Mouse (Mus musculus): ENCODE results near the gene Tas2r126. TPM values are rescaled to one million over a fixed set of nuclear protein-coding genes. Genes with fewer than 3 reads are reported as not detected.
"Not testable (repeated sequence)": the region's sequence is repeated elsewhere in the genome, so short reads cannot be mapped to it uniquely, and the experiment has no call there.

Tas2r126 gene
- total RNA-seq (2021) = not detected
- long read RNA-seq = 0 reads

DNA sequence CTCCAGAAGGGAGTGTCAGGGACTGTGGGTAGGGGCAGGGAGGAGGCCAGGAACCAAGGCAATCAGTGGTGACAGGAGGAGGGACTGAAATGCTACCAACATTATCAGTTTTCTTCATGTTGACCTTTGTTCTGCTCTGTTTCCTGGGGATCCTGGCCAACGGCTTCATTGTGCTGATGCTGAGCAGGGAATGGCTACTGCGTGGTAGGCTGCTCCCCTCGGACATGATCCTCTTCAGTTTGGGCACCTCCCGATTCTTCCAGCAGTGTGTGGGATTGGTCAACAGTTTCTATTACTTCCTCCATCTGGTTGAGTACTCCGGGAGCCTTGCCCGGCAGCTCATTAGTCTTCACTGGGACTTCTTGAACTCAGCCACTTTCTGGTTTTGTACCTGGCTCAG, at the start of gene Tas2r126:
Tas2r126 (plus strand) TSS at position 90 of the 400 bp plus-strand sequence.
- DNase-seq (ENCODE audit: low spot score in 2 of 2) = no peak

DNA sequence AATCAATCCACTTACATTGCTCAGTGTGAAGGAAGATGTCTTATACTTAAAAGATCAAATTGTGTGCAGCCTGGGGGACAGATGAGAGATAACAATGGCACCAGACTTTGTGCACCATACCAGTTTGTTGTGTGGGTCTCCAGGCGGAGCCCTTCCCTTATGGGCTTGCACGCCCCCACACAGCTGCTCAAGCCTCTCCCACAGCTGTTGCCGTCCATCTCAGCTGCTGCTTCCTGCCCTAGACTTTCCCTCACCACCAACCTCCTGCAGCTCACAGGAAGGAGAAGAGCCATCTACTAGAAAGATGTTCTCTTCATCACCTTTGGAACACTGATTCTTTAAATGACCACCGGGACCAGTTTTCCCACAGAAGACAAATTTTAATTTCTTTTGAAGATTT, 48.7 kb upstream of the Tas2r126 start:
- no peak for DNase-seq (ENCODE audit: low spot score in 2 of 2)

DNA sequence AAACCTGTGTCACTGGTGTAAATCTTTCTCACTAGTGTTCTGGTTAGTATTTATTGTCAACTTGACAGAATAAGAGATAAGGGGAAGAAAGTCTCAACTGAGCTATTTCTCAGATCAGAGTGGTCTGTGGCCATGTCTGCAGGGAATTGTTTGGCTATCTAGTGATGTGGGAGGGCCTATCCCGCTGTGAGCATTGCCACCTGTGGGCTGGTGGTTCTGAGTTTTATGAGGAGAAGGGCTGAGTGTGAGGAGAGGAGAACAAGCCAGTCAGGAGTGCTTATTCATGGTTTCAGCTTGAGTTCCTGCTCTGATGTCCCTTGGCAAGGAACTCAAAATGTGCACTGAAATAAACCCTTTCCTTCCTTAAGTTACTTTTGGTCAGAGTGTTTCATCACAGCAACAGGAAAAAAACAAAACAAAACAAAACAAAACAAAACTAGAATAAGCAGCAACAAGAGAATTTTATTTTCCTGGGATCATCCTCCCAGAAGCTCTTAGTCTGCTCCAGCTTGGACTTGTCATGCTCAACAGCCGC, 42.5 kb upstream of the Tas2r126 start:
- no peak for DNase-seq (ENCODE audit: low spot score in 2 of 2)

DNA sequence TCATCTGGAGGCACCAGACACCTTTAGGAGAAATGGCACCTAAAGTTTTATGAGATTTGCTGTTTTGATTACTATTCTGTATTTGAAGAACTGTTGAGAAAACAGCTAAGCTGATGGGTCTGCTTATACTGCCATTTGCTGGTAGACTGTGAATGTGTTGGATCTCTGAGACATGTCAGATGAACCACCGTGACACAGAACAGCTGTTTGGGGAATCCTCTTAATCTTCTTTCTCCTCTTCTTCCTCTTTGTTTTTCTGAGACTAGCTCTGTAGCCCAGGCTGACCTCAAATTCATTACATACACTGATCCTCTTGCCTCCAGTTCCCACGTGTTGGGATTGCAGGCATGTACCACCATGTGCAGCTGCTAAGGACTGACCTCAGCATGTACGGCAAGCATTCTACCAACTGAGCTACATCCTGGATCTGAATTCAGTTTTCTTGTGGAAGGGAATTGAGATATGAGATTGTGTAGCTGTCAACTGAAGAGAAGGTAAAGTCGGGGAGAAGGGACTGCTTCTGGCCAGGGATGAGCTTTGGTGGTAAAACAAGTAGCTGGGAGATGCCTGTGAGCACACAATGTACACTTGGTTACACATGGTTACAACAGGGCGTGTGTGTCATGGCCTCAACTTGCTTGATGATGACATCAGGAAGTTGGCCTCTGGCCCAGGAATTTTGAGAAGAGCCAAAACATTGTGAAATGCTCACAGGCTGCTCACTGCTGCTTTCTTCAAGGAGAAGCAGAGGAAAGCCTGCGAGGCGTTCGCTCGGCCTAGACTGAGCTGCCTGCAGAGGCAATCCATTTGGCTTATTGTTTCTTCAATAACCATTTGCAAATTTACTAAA, 38.1 kb upstream of the Tas2r126 start:
- DNase-seq (ENCODE audit: low spot score in 2 of 2) = peak in 1 of 2 experiments; percentile 50

DNA sequence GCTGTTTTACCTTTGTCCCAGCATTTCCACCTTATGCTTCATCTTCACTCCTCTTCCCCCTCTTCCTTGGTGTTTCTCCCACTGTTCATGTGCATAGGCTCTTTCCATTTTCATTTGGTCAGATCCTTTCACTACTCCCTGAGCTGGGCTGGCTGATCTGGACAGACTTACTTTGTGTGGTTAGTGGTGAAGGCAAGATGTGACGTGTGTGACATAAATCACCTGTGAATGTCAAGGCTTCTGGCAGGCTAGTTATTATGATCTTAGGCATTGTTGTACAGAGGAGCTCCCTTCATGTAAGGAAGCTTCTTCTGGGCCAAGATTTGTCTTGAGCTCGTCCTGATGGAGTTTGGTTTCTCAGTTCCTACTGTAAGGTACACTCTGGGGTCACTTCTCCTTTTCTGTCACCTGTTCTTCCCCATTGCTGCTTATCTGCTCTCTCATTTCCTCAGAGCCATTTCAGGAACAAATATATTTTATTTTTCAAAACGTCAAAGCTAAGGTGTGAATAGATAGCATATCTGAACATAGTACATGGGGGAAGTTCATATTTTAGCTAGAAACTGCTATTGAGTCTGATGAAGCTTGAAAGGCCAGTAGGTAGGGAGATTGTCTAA, 37.2 kb upstream of the Tas2r126 start:
- no peak for DNase-seq (ENCODE audit: low spot score in 2 of 2)

DNA sequence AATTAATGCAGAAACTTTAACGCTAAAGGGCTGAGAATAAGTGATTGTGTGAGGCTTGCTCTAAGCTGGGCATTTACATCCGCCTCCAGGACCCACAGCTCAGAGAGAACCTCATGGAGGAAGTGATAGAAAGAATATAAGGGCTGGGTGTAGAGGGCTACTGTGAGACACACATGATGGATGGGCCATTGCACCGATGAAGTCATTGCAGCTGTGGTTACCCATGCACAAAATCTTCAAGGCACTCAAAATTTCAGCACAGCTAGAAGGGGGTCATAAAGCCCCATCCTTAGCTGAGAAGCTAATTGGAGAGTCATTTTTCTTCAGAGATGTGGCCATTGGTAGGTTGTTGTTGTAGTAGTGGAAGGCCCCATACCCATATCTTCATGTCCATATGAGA, 36.0 kb upstream of the Tas2r126 start:
- DNase-seq (ENCODE audit: low spot score in 2 of 2) = no peak

DNA sequence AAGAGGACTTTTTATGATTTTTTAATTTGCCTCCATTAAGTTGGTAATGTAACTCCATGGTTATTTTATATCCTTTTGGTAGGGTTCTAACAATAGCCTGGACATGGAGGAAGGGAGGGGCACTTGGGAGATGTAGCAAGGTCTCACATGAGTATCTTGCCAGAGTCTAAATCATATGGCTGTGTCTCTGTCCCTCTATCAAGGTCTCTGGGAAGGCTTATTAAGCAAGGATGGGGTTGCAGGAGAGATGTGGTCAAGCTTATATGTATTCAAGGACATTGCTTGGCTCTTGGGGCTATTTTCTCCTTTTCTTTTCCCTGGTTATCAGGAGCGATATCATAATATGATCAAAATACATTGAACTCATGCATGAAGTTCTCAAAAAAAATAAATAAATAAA, 35.3 kb upstream of the Tas2r126 start:
- no peak for DNase-seq (ENCODE audit: low spot score in 2 of 2)

DNA sequence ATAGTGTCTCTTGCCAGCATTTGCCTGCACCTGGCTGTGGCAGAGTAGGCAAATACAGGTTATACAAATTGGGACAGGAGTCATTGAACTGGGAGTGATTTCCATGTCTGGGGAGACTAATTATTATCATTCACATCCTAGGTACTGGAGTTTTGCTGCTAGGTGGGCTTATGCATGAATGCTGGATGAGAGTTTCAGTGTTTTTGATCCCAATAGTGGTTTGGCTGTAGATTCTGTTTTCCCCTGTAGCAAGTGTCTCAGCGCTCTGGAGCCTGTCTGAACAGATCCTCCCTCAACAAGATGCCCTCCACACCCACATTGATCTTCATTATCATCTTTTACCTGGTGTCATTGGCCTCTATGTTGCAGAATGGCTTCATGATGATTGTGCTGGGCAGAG, 34.4 kb upstream of the Tas2r126 start, which contains the start of gene Tas2r143:
Tas2r143 (plus strand) TSS at position 301 of the 400 bp plus-strand sequence.
- DNase-seq (ENCODE audit: low spot score in 2 of 2) = no peak

DNA sequence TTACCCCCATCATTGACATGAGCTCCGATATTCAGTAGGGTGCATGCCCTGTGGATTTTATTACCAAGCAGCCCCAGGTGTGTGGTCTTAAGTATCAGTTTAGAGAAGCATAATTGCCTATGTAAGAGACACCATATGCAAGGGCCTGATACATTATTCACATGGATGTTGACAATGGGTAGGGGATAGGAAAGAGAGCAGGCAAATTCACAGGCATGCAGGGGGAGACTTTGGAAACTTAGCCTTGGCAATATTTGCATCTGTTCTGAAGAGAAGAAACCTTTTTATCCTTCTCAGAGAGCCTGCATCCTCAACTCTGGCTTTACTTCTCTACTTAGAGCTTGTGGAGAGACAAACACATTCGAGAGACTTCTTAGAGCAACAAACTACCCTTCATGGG, 29.2 kb upstream of the Tas2r126 start, which contains the start of gene Tas2r135:
Tas2r135 (plus strand) TSS at position 301 of the 400 bp plus-strand sequence.
- no peak for DNase-seq (ENCODE audit: low spot score in 2 of 2)

DNA sequence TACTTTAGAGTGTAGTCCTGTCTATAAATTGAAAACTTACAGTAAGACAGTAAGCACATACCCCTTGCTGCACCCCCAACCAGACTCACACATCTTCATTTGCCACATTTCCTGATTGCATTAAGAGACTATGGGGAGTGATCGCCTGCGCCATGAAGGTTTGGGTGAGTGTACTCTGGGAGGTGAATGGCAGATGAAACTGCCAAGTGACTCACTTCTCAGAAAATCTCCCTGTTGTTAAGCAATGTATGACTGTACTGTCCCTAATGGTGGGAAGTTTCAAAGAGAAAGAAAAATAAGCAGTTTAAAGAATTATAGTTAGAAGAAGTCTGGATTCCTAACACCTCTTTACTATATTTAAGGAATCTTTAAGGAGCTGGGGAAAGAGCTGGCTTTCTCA, 14.9 kb upstream of the Tas2r126 start:
- DNase-seq (ENCODE audit: low spot score in 2 of 2) = no peak

DNA sequence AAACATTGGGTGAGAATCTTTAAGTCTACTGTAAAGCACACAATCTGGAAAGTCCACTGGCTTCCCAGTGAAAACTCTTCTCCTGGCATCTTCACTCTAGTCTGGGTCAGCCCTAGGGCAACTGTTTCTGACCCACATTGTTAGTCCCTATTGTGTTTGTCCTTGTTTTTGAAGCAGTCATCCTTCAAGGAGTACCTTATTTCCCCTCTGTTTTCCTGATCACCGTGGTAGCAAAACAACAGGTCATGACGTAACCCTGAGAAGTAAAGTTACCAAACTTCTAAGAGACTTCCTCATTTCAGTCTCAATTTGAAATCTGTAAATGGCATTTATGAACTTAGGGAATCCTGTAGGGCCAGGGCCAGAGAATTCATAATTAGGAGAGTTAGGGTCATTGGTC, 12.9 kb upstream of the Tas2r126 start:
- no peak for DNase-seq (ENCODE audit: low spot score in 2 of 2)

DNA sequence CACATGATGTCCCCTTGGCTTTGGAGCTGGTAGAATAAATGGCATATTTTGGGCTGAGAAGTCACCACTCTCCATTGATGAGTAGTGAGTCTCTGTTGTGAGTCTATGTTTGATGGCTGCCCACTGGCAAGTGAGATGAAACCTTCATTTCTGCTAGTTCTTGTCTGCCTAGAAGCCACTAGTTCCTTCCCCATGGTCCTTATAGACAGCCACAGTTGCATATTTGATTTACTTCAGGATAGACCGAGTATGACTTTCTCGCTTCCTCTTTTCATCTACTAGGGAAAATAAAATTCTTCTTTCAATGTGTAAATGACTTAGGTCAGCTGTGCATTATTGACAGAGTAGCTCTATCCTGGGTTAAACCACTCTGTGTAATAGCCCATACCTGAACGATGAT, 9.9 kb upstream of the Tas2r126 start:
- DNase-seq (ENCODE audit: low spot score in 2 of 2) = no peak

DNA sequence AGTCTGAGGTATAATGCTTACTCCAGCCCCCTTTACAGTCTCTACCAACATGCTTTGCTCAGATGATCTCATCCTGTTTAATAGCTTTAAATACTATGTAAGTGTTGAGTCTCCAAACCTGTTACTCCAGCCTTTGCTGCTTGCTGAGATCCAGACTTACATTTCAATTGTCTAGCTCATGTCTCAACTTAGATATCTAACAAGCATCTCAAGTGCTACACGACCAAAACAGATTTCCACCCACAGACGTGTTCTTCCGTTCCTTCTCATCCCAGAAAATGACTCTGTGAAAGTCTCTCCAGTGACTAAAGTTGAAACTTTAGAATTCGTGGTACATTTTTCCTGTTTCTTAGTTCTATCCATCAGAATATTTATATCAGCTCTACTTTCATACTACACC, 8.0 kb upstream of the Tas2r126 start:
- DNase-seq (ENCODE audit: low spot score in 2 of 2) = no peak

DNA sequence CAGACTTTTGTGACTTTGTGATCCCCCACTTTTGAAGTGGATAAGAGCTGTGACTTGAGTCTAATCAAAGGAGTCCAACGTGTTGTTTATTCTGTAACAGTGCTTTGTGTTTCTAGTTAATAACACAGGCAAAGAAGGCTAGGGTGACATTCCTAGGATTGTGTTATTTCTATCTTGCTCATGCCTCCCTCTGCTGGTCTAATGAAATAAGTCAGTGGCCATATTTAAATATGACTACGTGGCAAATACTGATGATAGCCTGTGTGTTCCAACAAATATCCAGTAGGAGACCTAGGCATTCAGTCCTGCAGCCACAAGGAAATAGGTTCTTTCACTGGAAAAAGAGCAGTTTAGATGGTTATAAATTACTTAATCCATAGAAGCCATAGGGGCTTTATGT, 781 bp upstream of the Tas2r126 start:
- DNase-seq (ENCODE audit: low spot score in 2 of 2) = no peak

DNA sequence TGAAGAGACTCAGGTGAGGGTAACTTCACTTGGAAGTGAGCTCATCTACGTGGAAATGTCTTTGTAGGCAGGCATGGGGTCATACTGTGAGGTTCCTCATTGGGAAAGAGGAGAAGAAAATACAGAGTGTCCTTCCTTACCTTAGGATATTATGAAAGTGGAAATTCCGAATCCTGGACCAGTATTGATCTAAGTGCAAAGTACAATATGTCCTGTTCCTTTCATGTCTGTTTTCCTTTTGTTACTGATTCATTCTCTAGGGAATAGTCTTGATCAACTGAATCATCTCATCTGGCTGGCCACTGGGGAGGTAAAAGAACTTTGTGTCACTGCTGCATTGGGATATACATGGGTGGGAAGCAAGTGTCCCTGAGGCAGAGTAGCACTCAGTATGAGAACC, 1.2 kb downstream of the Tas2r126 start:
- no peak for DNase-seq (ENCODE audit: low spot score in 2 of 2)

DNA sequence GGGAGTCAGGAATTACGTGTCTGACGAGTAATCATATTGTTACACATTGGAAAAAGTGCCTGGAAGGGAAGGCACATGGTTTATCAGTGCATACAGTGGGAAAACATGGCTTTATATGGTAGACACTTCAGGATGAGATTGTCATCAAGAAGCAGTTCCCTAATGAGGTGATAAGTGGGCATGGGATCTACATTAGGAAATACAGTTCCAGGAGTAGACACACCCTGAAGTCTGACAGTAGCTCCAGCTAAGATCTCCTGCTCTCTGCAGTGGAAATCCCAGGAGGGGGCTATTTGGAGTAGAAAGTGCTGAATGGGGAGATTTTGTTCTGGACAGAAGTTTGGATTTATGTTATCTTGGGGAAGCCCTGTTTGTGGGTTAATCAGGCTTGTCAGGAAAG, 7.1 kb downstream of the Tas2r126 start:
- DNase-seq (ENCODE audit: low spot score in 2 of 2) = no peak

DNA sequence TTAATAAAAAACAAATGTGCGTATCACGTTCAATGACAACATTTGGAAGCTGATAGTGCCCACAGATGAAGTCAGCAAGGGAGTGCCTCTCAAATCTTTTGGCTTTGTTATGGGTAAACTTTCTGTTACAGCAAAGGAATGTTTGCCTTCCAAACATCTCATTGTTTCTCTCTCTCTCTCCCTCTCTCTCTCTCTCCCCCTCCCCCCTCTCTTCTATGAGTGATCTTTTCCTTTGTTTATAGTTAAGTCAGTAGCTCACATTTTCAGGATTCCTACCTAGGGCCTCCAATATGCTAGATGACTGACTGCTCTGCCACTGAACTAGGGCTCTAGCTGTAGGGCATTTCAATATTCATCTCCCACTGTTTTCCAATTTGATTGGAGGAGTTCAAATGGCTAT, 10.2 kb downstream of the Tas2r126 start:
- DNase-seq (ENCODE audit: low spot score in 2 of 2) = no peak

DNA sequence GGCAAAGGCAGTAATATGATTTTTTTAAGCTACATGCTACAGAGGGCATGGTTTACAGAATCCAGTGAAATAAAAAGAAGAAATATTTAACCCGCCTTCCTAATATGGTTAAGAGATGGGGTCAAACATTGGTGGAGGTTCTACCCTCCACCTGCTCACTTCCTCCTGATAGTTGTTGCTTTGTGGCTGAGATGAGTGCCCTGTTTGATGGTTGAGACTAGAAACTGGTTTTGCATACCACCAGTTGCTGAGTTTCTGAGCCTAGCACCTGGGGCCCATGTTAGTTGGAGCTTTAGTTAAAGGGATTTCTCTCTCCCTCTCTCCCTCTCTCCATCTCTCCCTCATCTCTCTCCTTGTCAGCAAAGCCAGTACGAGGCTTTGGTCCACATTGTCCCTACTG, 13.0 kb downstream of the Tas2r126 start:
- no peak for DNase-seq (ENCODE audit: low spot score in 2 of 2)

DNA sequence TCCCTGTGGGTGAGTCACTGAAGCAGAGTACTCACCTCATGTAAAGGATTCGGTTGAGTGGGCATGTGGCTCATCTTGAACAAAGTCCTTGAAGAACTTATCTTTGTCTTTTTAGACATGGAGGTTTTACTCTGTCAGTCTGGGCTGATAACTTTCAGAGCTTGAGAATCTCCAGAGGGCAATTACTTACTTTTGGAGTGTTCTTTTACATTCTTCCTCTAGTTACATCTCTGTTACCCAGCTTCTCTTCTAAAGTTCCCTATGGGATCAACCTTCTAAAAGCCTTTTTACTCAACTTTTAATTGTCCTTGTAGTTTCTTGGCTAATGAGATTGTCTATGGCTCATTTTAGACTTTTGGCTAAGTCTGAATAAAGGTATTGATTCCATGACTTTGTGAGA, 30.8 kb downstream of the Tas2r126 start, which contains the start of gene Olfr458:
Olfr458 (minus strand) TSS at position 101 of the 400 bp plus-strand sequence.
- DNase-seq (ENCODE audit: low spot score in 2 of 2) = no peak

DNA sequence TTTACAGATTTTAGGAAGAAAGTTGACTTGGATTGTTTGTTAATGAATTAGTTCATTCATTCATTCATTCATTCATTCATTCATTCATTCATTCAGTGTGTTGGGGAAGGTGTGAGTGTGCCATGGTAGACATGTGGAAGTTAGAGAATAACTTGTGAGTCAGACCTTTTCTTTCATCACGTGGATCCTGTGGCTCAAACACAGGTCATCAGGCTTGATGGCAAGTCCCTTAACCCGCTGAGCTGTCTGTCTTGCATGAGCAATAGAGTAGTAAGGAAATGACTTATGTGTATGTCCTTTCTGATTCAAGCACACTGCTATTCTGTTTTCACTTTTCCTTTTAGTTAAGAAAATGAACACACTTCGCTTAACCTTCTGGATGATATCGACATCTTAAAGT, 36.2 kb downstream of the Tas2r126 start:
- DNase-seq (ENCODE audit: low spot score in 2 of 2) = no peak

DNA sequence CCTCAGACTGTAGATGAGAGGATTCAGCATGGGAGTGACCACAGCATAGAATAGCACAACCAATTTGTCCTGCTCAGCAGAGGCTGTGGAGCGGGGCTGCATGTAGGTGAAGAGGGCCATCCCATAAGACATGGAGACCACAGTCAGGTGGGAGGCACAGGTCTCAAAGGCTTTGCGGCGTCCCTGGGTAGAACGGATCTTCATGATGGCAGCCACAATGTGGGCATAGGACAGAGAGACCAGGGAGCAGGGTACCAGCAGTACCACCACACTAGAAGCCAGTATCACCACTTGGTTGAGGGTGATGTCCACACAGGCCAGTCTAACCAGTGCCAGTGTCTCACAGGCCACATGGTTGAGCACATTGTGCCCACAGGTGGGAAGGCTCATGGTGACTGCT, 37.0 kb downstream of the Tas2r126 start:
- not testable (repeated sequence) for DNase-seq (ENCODE audit: low spot score in 2 of 2)

DNA sequence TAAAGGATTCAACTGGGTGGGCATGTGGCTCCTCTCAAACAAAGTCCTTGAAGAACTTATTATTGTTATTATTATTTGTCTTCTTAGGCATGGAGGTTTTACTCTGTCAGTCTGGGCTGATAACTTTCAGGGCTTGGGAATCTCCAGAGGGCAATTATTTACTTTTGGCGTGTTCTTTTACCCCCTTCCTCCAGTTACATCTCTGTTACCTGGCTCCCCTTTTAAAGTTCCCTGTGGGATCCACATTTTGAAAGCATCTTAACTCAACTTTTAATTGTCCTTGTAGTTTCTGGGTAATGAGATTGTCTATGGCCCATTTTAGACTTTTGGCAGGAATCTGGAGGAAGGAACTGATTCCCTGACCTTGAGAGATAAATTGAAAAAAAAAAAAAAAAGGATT, 41.9 kb downstream of the Tas2r126 start, which contains the start of gene Olfr457:
Olfr457 (minus strand) TSS at position 101 of the 400 bp plus-strand sequence.
- DNase-seq (ENCODE audit: low spot score in 2 of 2) = no peak
